Mouse (Mus musculus): Measurements from ENCODE around the gene Ptch2. TPM values are rescaled to one million over a fixed set of nuclear protein-coding genes. Genes with fewer than 3 reads are reported as not detected.

The Ptch2 gene
- polyA plus RNA-seq, 1 experiment from 2014 or later = 6.4 TPM

- H3K27me3 ChIP-seq (ENCODE audit: control insufficient read depth, insufficient read depth, low read length) = no peaks in the 10 kb centered on the region
- H3K27ac ChIP-seq (ENCODE audit: low read depth, low read length) = peak overlapping the region; percentile 73
- WGBS = under 1% methylated on average over 69 of the region's 69 CpGs
- peak overlapping the region; percentile 89 for H3K4me2 ChIP-seq (ENCODE audit: low read depth, low read length, severe bottlenecking)
- DNase-seq (ENCODE audit: low spot score) (peak; percentile 95), ATAC-seq (replicated peaks; ENCODE audit: low FRiP score) (peak; percentile 91)
- no peaks in the 10 kb centered on the region for H3K9me3 ChIP-seq (ENCODE audit: control insufficient read depth, low read length)
- peaks cover 13% of the 10 kb centered on the region for H3K4me1 ChIP-seq (replicated peaks; ENCODE audit: control insufficient read depth, insufficient read depth, low read length)
- H3K4me3 ChIP-seq (ENCODE audit: low read depth, low read length) = peak overlapping the region; percentile 66
- H3K9ac ChIP-seq (ENCODE audit: low read length) = peak overlapping the region; percentile 65
- H3K36me3 ChIP-seq (ENCODE audit: control insufficient read depth, insufficient read depth, low read length) = no peaks in the 10 kb centered on the region
These were observed 24.9 kb downstream of the Ptch2 start for GRCm38 (mm10) chr4:117120445-117121414.

- DNase-seq (ENCODE audit: low spot score) (no peak), ATAC-seq (replicated peaks; ENCODE audit: low FRiP score) (no peak)
- no peak overlapping the region for H3K4me2 ChIP-seq (ENCODE audit: low read depth, low read length, severe bottlenecking)
- no peaks in the 10 kb centered on the region for H3K36me3 ChIP-seq (ENCODE audit: control insufficient read depth, insufficient read depth, low read length)
- H3K9me3 ChIP-seq (ENCODE audit: control insufficient read depth, low read length) = no peaks in the 10 kb centered on the region
- no peak overlapping the region for H3K9ac ChIP-seq (ENCODE audit: low read length)
- no peak overlapping the region for H3K4me3 ChIP-seq (ENCODE audit: low read depth, low read length)
- H3K4me1 ChIP-seq (replicated peaks; ENCODE audit: control insufficient read depth, insufficient read depth, low read length) = peaks cover 18% of the 10 kb centered on the region
- WGBS = 83% methylated on average over 4 of the region's 4 CpGs
- H3K27me3 ChIP-seq (ENCODE audit: control insufficient read depth, insufficient read depth, low read length) = no peaks in the 10 kb centered on the region
- H3K27ac ChIP-seq (ENCODE audit: low read depth, low read length) = no peak overlapping the region
These were observed 26.3 kb downstream of the Ptch2 start for GRCm38 (mm10) chr4:117122209-117122608.

GRCm38 (mm10) chr4:117123546-117124217 lies 27.8 kb downstream of the Ptch2 start:
- WGBS = 91% methylated on average over 7 of the region's 9 CpGs
- Histone ChIP-seq H3K4me1 (replicated peaks; ENCODE audit: control insufficient read depth, insufficient read depth, low read length) (peaks cover 18% of the 10 kb centered on the region), H3K4me3 (ENCODE audit: low read depth, low read length) (no peak overlapping the region), H3K9me3 (ENCODE audit: control insufficient read depth, low read length) (no peaks in the 10 kb centered on the region), H3K4me2 (ENCODE audit: low read depth, low read length, severe bottlenecking) (no peak overlapping the region), H3K27ac (ENCODE audit: low read depth, low read length) (no peak overlapping the region), H3K36me3 (ENCODE audit: control insufficient read depth, insufficient read depth, low read length) (peaks cover 3% of the 10 kb centered on the region; the same call in 1 of the 2 replicates), H3K27me3 (ENCODE audit: control insufficient read depth, insufficient read depth, low read length) (no peaks in the 10 kb centered on the region), H3K9ac (ENCODE audit: low read length) (no peak overlapping the region)
- DNase-seq (ENCODE audit: low spot score) (no peak), ATAC-seq (replicated peaks; ENCODE audit: low FRiP score) (no peak)

GRCm38 (mm10) chr4:117124218-117124517 lies 28.3 kb downstream of the Ptch2 start:
- no peak for ATAC-seq (replicated peaks; ENCODE audit: low FRiP score)
- H3K4me1 ChIP-seq (replicated peaks; ENCODE audit: control insufficient read depth, insufficient read depth, low read length) = peaks cover 18% of the 10 kb centered on the region

GRCm38 (mm10) chr4:117124518-117125347 lies 28.9 kb downstream of the Ptch2 start:
- Histone ChIP-seq H3K4me2 (ENCODE audit: low read depth, low read length, severe bottlenecking) (no peak overlapping the region), H3K36me3 (ENCODE audit: control insufficient read depth, insufficient read depth, low read length) (peaks cover 3% of the 10 kb centered on the region; the same call in 1 of the 2 replicates), H3K9ac (ENCODE audit: low read length) (peak overlapping the region; percentile 41), H3K4me1 (replicated peaks; ENCODE audit: control insufficient read depth, insufficient read depth, low read length) (peaks cover 18% of the 10 kb centered on the region), H3K27ac (ENCODE audit: low read depth, low read length) (no peak overlapping the region), H3K9me3 (ENCODE audit: control insufficient read depth, low read length) (no peaks in the 10 kb centered on the region), H3K4me3 (ENCODE audit: low read depth, low read length) (no peak overlapping the region), H3K27me3 (ENCODE audit: control insufficient read depth, insufficient read depth, low read length) (no peaks in the 10 kb centered on the region)
- DNase-seq (ENCODE audit: low spot score) = no peak
- WGBS = 79% methylated on average over 14 of the region's 14 CpGs
- no peak for ATAC-seq (replicated peaks; ENCODE audit: low FRiP score)

More at GRCm38 (mm10) chr4:117124218-117124517, 28.3 kb downstream of the Ptch2 start:
- Histone ChIP-seq H3K27me3 (ENCODE audit: control insufficient read depth, insufficient read depth, low read length) (no peaks in the 10 kb centered on the region), H3K4me2 (ENCODE audit: low read depth, low read length, severe bottlenecking) (no peak overlapping the region), H3K9me3 (ENCODE audit: control insufficient read depth, low read length) (no peaks in the 10 kb centered on the region), H3K27ac (ENCODE audit: low read depth, low read length) (no peak overlapping the region), H3K9ac (ENCODE audit: low read length) (no peak overlapping the region), H3K4me3 (ENCODE audit: low read depth, low read length) (no peak overlapping the region), H3K36me3 (ENCODE audit: control insufficient read depth, insufficient read depth, low read length) (peaks cover 3% of the 10 kb centered on the region; the same call in 1 of the 2 replicates)
- 90% methylated on average over 3 of the region's 3 CpGs for WGBS
- DNase-seq (ENCODE audit: low spot score) = no peak

GRCm38 (mm10) chr4:117125348-117125909 lies 29.6 kb downstream of the Ptch2 start, which contains the start of gene Btbd19:
Gene Btbd19 (minus strand): TSS chr4:117125725.
- Histone ChIP-seq H3K4me1 (replicated peaks; ENCODE audit: control insufficient read depth, insufficient read depth, low read length) (peaks cover 18% of the 10 kb centered on the region), H3K27ac (ENCODE audit: low read depth, low read length) (peak within 1 kb of the TSS; percentile 33; the same call in 1 of the 2 replicates), H3K27me3 (ENCODE audit: control insufficient read depth, insufficient read depth, low read length) (no peaks in the 10 kb centered on the region), H3K4me3 (ENCODE audit: low read depth, low read length) (no peak within 1 kb of the TSS), H3K9ac (ENCODE audit: low read length) (peak within 1 kb of the TSS; percentile 41), H3K36me3 (ENCODE audit: control insufficient read depth, insufficient read depth, low read length) (peaks cover 3% of the 10 kb centered on the region; the same call in 1 of the 2 replicates), H3K4me2 (ENCODE audit: low read depth, low read length, severe bottlenecking) (0 out of 2 replicates have a peak within 1 kb of the TSS, but pooled peaks have one; percentile 0), H3K9me3 (ENCODE audit: control insufficient read depth, low read length) (no peaks in the 10 kb centered on the region)
- peak; percentile 23; the same call in 1 of the 2 replicates for ATAC-seq (replicated peaks; ENCODE audit: low FRiP score)
- DNase-seq (ENCODE audit: low spot score) = no peak
- WGBS = 36% methylated on average over 8 of the region's 8 CpGs

- no peak overlapping the region for H3K4me3 ChIP-seq (ENCODE audit: low read depth, low read length)
- H3K9me3 ChIP-seq (ENCODE audit: control insufficient read depth, low read length) = no peaks in the 10 kb centered on the region
- no peaks in the 10 kb centered on the region for H3K27me3 ChIP-seq (ENCODE audit: control insufficient read depth, insufficient read depth, low read length)
- 53% methylated on average over 15 of the region's 15 CpGs for WGBS
- H3K4me2 ChIP-seq (ENCODE audit: low read depth, low read length, severe bottlenecking) = no peak overlapping the region
- H3K4me1 ChIP-seq (replicated peaks; ENCODE audit: control insufficient read depth, insufficient read depth, low read length) = peaks cover 17% of the 10 kb centered on the region
- no peak for ATAC-seq (replicated peaks; ENCODE audit: low FRiP score)
- no peak for DNase-seq (ENCODE audit: low spot score)
- peak overlapping the region; percentile 33; the same call in 1 of the 2 replicates for H3K27ac ChIP-seq (ENCODE audit: low read depth, low read length)
- peak overlapping the region; percentile 41 for H3K9ac ChIP-seq (ENCODE audit: low read length)
- H3K36me3 ChIP-seq (ENCODE audit: control insufficient read depth, insufficient read depth, low read length) = peaks cover 3% of the 10 kb centered on the region; the same call in 1 of the 2 replicates
These were observed 30.2 kb downstream of the Ptch2 start for GRCm38 (mm10) chr4:117125910-117126674.

Measured in forebrain, embryonic 11.5 days (tissue).